Mouse (Mus musculus) midbrain, embryonic 14.5 days (tissue): ENCODE results near the gene Grk2. TPM values are rescaled to one million over a fixed set of nuclear protein-coding genes. Genes with fewer than 3 reads are reported as not detected.

Experiments used
- ATAC-seq: fragments of 200-750 bp; cut with Nextera tagmentation; 2 replicates; pipeline ENCODE4 v1.8.0; 2017; ENCODE audit warnings: moderate number of reproducible peaks, moderate library complexity; ENCODE audit not compliant: low FRiP score, low TSS enrichment
- DNase-seq: peaks from one replicate; pipeline ENCODE4 v3.0.0-alpha.2; 2015
- H3K27ac ChIP-seq: fragments of 300-500 bp; sonication (generic); replicated peaks from 2 replicates; pipeline ENCODE4 v1.5.1; 2014; ENCODE audit warnings: mild to moderate bottlenecking, low read depth, low read length, moderate library complexity
- H3K27me3 ChIP-seq: fragments of 300-500 bp; sonication (generic); 2 replicates; pipeline ENCODE4 v1.6.1; 2014; ENCODE audit warnings: low read length, control low read depth, mixed read lengths; ENCODE audit not compliant: control insufficient read depth, insufficient read depth
- H3K36me3 ChIP-seq: fragments of 300-500 bp; sonication (generic); 2 replicates; pipeline ENCODE4 v1.6.1; 2014; ENCODE audit warnings: low read length, control low read depth; ENCODE audit not compliant: control insufficient read depth, insufficient read depth
- H3K4me1 ChIP-seq: fragments of 300-500 bp; sonication (generic); 2 replicates; pipeline ENCODE4 v1.6.1; 2014; ENCODE audit warnings: mild to moderate bottlenecking, antibody characterized with exemption, low read length, control low read depth; ENCODE audit not compliant: control insufficient read depth, insufficient read depth
- H3K4me2 ChIP-seq: fragments of 300-500 bp; sonication (generic); 2 replicates; pipeline ENCODE4 v1.6.1; 2014; ENCODE audit warnings: mild to moderate bottlenecking, low read length, moderate library complexity
- H3K4me3 ChIP-seq: fragments of 300-500 bp; sonication (generic); replicated peaks from 2 replicates; pipeline ENCODE4 v1.5.1; 2014; ENCODE audit warnings: low read depth, low read length
- H3K9ac ChIP-seq: fragments of 300-500 bp; sonication (generic); replicated peaks from 2 replicates; pipeline ENCODE4 v1.6.1; 2014; ENCODE audit warnings: mild to moderate bottlenecking, low read length, moderate library complexity
- H3K9me3 ChIP-seq: fragments of 300-500 bp; sonication (generic); 2 replicates; pipeline ENCODE4 v1.6.1; 2016; ENCODE audit warnings: low read length, control low read depth, mixed read lengths; ENCODE audit not compliant: control insufficient read depth
- WGBS: fragments of 180-500 bp; shearing (Covaris S2); extraction: QIAGEN DNeasy Blood & Tissue Kit; methylation state at CpG from one replicate; pipeline ENCODE4 v1.1.7; 2014; 5-methylcytosine and 5-hydroxymethylcytosine counted together
- polyA plus RNA-seq: library from polyadenylated mRNA; unstranded; fragments of >200 nt; fragmentation: Nextera tagmentation; extraction: Ambion mirVana; gene quantifications from 2 replicates; pipeline ENCODE4 v1.2.1, GENCODE M21; 2014

Grk2 gene
- polyA plus RNA-seq, 1 experiment from 2014 or later, result 29.0 TPM

GRCm38 (mm10) chr19:4300852-4301734 is 4.9 kb downstream of the Grk2 start:
- no peaks in the 10 kb centered on the region for H3K36me3 ChIP-seq
- ATAC-seq (no peak), DNase-seq (no peak)
- no peak overlapping the region for H3K4me3 ChIP-seq
- no peaks in the 10 kb centered on the region for H3K27me3 ChIP-seq
- peak overlapping the region; percentile 37; the same call in 1 of the 2 replicates for H3K9ac ChIP-seq
- peaks cover 47% of the 10 kb centered on the region for H3K4me1 ChIP-seq
- peak overlapping the region; percentile 65 for H3K27ac ChIP-seq
- H3K9me3 ChIP-seq, result no peaks in the 10 kb centered on the region
- H3K4me2 ChIP-seq, result peak overlapping the region; percentile 33
- 74% methylated on average over 11 of the region's 11 CpGs for WGBS

GRCm38 (mm10) chr19:4300271-4300704 is 5.7 kb downstream of the Grk2 start:
- Histone ChIP-seq H3K4me3 (no peak overlapping the region), H3K4me2 (no peak overlapping the region), H3K9ac (no peak overlapping the region), H3K4me1 (peaks cover 46% of the 10 kb centered on the region), H3K36me3 (no peaks in the 10 kb centered on the region), H3K27me3 (no peaks in the 10 kb centered on the region), H3K9me3 (no peaks in the 10 kb centered on the region), H3K27ac (no peak overlapping the region)
- ATAC-seq (no peak), DNase-seq (no peak)
- 62% methylated on average over 7 of the region's 7 CpGs for WGBS

GRCm38 (mm10) chr19:4299574-4300270 is 6.3 kb downstream of the Grk2 start:
- DNase-seq (no peak), ATAC-seq (no peak)
- Histone ChIP-seq H3K9me3 (no peaks in the 10 kb centered on the region), H3K9ac (no peak overlapping the region), H3K36me3 (no peaks in the 10 kb centered on the region), H3K4me1 (peaks cover 40% of the 10 kb centered on the region), H3K4me2 (no peak overlapping the region), H3K27ac (no peak overlapping the region), H3K27me3 (no peaks in the 10 kb centered on the region), H3K4me3 (no peak overlapping the region)
- 87% methylated on average over 6 of the region's 6 CpGs for WGBS

GRCm38 (mm10) chr19:4299126-4299525 is 6.9 kb downstream of the Grk2 start:
- Histone ChIP-seq H3K27ac (no peak overlapping the region), H3K27me3 (no peaks in the 10 kb centered on the region), H3K4me1 (peaks cover 34% of the 10 kb centered on the region), H3K9ac (no peak overlapping the region), H3K4me2 (no peak overlapping the region), H3K36me3 (no peaks in the 10 kb centered on the region), H3K4me3 (no peak overlapping the region), H3K9me3 (no peaks in the 10 kb centered on the region)
- ATAC-seq, result no peak
- no peak for DNase-seq
- WGBS, result 93% methylated on average over 7 of the region's 7 CpGs

GRCm38 (mm10) chr19:4298322-4299121 is 7.5 kb downstream of the Grk2 start:
- no peaks in the 10 kb centered on the region for H3K27me3 ChIP-seq
- no peak overlapping the region for H3K4me3 ChIP-seq
- H3K27ac ChIP-seq, result no peak overlapping the region
- no peak overlapping the region for H3K9ac ChIP-seq
- WGBS, result 92% methylated on average over 17 of the region's 17 CpGs
- H3K4me2 ChIP-seq, result no peak overlapping the region
- no peaks in the 10 kb centered on the region for H3K36me3 ChIP-seq
- H3K4me1 ChIP-seq, result peaks cover 28% of the 10 kb centered on the region
- DNase-seq (no peak), ATAC-seq (no peak)
- no peaks in the 10 kb centered on the region for H3K9me3 ChIP-seq

GRCm38 (mm10) chr19:4297851-4298250 is 8.2 kb downstream of the Grk2 start:
- Histone ChIP-seq H3K27me3 (no peaks in the 10 kb centered on the region), H3K9ac (no peak overlapping the region), H3K4me3 (no peak overlapping the region), H3K27ac (no peak overlapping the region), H3K36me3 (peaks cover 2% of the 10 kb centered on the region), H3K4me1 (peaks cover 21% of the 10 kb centered on the region), H3K4me2 (no peak overlapping the region), H3K9me3 (no peaks in the 10 kb centered on the region)
- WGBS, result 88% methylated on average over 5 of the region's 5 CpGs
- DNase-seq (no peak), ATAC-seq (no peak)

GRCm38 (mm10) chr19:4296611-4297010 is 9.4 kb downstream of the Grk2 start:
- Histone ChIP-seq H3K9me3 (no peaks in the 10 kb centered on the region), H3K4me2 (no peak overlapping the region), H3K4me3 (no peak overlapping the region), H3K9ac (no peak overlapping the region), H3K27me3 (no peaks in the 10 kb centered on the region), H3K36me3 (peaks cover 15% of the 10 kb centered on the region), H3K27ac (no peak overlapping the region), H3K4me1 (peaks cover 9% of the 10 kb centered on the region)
- DNase-seq, result no peak
- no peak for ATAC-seq
- 95% methylated on average over 2 of the region's 2 CpGs for WGBS

GRCm38 (mm10) chr19:4295391-4295790 is 10.6 kb downstream of the Grk2 start:
- Histone ChIP-seq H3K4me1 (no peaks in the 10 kb centered on the region), H3K9ac (no peak overlapping the region), H3K4me3 (no peak overlapping the region), H3K4me2 (no peak overlapping the region), H3K36me3 (peaks cover 27% of the 10 kb centered on the region), H3K27ac (no peak overlapping the region), H3K9me3 (no peaks in the 10 kb centered on the region), H3K27me3 (no peaks in the 10 kb centered on the region)
- DNase-seq, result no peak
- 93% methylated on average over 4 of the region's 4 CpGs for WGBS
- ATAC-seq, result no peak
